Mouse (Mus musculus) T-cell, adult 66 days (primary cell): ENCODE data around the gene Fcgr2b. TPM values are rescaled to one million over a fixed set of nuclear protein-coding genes. Genes with fewer than 3 reads are reported as not detected.

Experiments used
- total RNA-seq, 2 experiments: library from RNA; stranded (reverse); gene quantifications; 3 replicates in 1 of 2; 4 replicates in 1 of 2; pipeline ENCODE4 v1.2.4; 2023

Fcgr2b gene
- total RNA-seq = 1 to 10 TPM in 1 of 2 experiments, not detected in 1; 1.1 TPM

GRCm38 (mm10) chr1:170976447-170976846 lies at the start of gene Fcgr2b:
TSS of gene Fcgr2b (minus strand) at chr1:170976547.

GRCm38 (mm10) chr1:171018737-171019136 lies 42.4 kb upstream of the Fcgr2b start, which contains the start of gene Fcgr4:
TSS of gene Fcgr4 (plus strand) at chr1:171018920.

GRCm38 (mm10) chr1:170927378-170927777 lies 49.0 kb downstream of the Fcgr2b start, which contains the start of gene Fcrla:
TSS of gene Fcrla (minus strand) at chr1:170927583.

GRCm38 (mm10) chr1:170912891-170913615 lies 63.3 kb downstream of the Fcgr2b start, which contains the start of gene Fcrlb:
TSS of gene Fcrlb (minus strand) at chr1:170912941.

Other genes starting within 250 kb of the Fcgr2b start
- 1 to 10 TPM; 8.7 to 8.8 TPM for gene Atf6, start 108.8 kb downstream of the Fcgr2b start, total RNA-seq
- not detected for gene Gm26620, start 91.5 kb downstream of the Fcgr2b start, total RNA-seq
- 10 to 100 TPM; 15.0 to 19.0 TPM for gene Dusp12, start 91.0 kb downstream of the Fcgr2b start, total RNA-seq
- gene Fcrlb, start 63.6 kb downstream of the Fcgr2b start, total RNA-seq = not detected
- 1 to 10 TPM; 1.6 to 2.9 TPM for gene Fcrla, start 49.0 kb downstream of the Fcgr2b start, total RNA-seq
- gene Fcgr4, start 42.4 kb upstream of the Fcgr2b start, total RNA-seq = under 1 TPM in 1 of 2 experiments, not detected in 1; 0.44 TPM
- 1 to 10 TPM; 1.6 to 2.6 TPM for gene Fcgr3, start 88.4 kb upstream of the Fcgr2b start, total RNA-seq
- gene Cfap126, start 137.4 kb upstream of the Fcgr2b start, total RNA-seq = not detected
- gene Sdhc, start 174.1 kb upstream of the Fcgr2b start, total RNA-seq = 100 to 1,000 TPM; 106 to 111 TPM
- not detected for gene Mpz, start 174.2 kb upstream of the Fcgr2b start, total RNA-seq
- not detected for gene Pcp4l1, start 219.7 kb upstream of the Fcgr2b start, total RNA-seq
- not detected for gene Nr1i3, start 237.4 kb upstream of the Fcgr2b start, total RNA-seq
- 10 to 100 TPM; 25.7 to 28.9 TPM for gene Tomm40l, start 246.0 kb upstream of the Fcgr2b start, total RNA-seq
- not detected for gene Apoa2, start 248.5 kb upstream of the Fcgr2b start, total RNA-seq